Mouse (Mus musculus) ES-Bruce4 (cell line): Measurements from ENCODE around the gene Runx2.

Source experiments
- CTCF ChIP-seq: IDR thresholded peaks from one replicate; pipeline ENCODE4 v1.8.1; 2011; ENCODE audit warnings: low read depth, low read length
- POLR2A ChIP-seq: IDR thresholded peaks from one replicate; pipeline ENCODE4 v1.8.1; 2011; ENCODE audit warnings: low read length; ENCODE audit not compliant: insufficient read depth

DNA sequence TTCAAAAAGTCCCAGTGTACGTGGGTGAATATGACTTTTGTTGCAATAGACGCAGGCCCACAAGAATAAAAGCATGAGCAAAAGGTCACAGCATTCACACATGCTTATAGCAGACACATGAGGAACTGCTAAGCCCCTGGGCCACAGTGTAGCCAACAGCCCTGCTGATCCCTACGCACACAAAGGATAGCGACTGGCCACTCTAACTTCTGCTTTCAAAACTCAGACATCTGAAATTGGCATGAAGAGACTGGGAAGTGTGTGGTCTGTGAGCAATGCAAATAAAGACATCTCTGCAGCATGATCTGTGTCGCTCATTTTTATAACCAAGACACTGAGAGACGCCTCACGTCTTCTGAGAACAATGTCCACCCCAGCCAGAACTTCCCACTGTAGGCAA, 150.7 kb downstream of the Runx2 start:
- TF ChIP-seq POLR2A (no peak), CTCF (no peak)
